Mouse (Mus musculus): ENCODE measurements around the gene Tmem245. TPM values are rescaled to one million over a fixed set of nuclear protein-coding genes. Genes with fewer than 3 reads are reported as not detected.
A peak's percentile ranks its signal among the peaks of the same experiment; 100 is the strongest.

Gene Tmem245
- polyA plus RNA-seq, 1 experiment from 2014 or later, result 6.4 TPM

- DNase-seq (ENCODE audit: low spot score) (peak; percentile 64), ATAC-seq (replicated peaks; ENCODE audit: low FRiP score, low read depth) (peak; percentile 77)
- H3K27ac ChIP-seq, result peak overlapping the region; percentile 72
These were observed 117.7 kb downstream of the Tmem245 start for GRCm38 (mm10) chr4:56829511-56829921.

GRCm38 (mm10) chr4:56828932-56829331, 118.3 kb downstream of the Tmem245 start:
- Histone ChIP-seq H3K27ac (peak overlapping the region; percentile 72), H3K4me2 (ENCODE audit: low read length) (no peak overlapping the region), H3K9ac (ENCODE audit: low read depth, low read length) (no peak overlapping the region), H3K4me1 (replicated peaks; ENCODE audit: insufficient read depth, low read length) (peaks cover 11% of the 10 kb centered on the region), H3K4me3 (replicated peaks; ENCODE audit: low read depth, low read length) (no peak overlapping the region), H3K36me3 (ENCODE audit: insufficient read depth, low read length) (0 out of 2 replicates have a peak, but pooled peaks cover 10% of the 10 kb centered on the region), H3K9me3 (replicated peaks; ENCODE audit: low read length) (no peaks in the 10 kb centered on the region), H3K27me3 (ENCODE audit: insufficient read depth, low read length) (no peaks in the 10 kb centered on the region)
- TF ChIP-seq CTCF (IDR thresholded peaks at IDR 0.05; ENCODE audit: low read depth), result no peak
- DNase-seq (ENCODE audit: low spot score) (peak; percentile 66), ATAC-seq (replicated peaks; ENCODE audit: low FRiP score, low read depth) (peak; percentile 44; the same call in 1 of the 2 replicates)
- 42% methylated on average over 3 of the region's 3 CpGs for WGBS

More at GRCm38 (mm10) chr4:56829511-56829921, 117.7 kb downstream of the Tmem245 start:
- peaks cover 11% of the 10 kb centered on the region for H3K4me1 ChIP-seq (replicated peaks; ENCODE audit: insufficient read depth, low read length)
- 27% methylated on average over 7 of the region's 7 CpGs for WGBS
- TF ChIP-seq CTCF (IDR thresholded peaks at IDR 0.05; ENCODE audit: low read depth), result no peak
- H3K4me3 ChIP-seq (replicated peaks; ENCODE audit: low read depth, low read length), result no peak overlapping the region
- H3K27me3 ChIP-seq (ENCODE audit: insufficient read depth, low read length), result no peaks in the 10 kb centered on the region
- no peak overlapping the region for H3K4me2 ChIP-seq (ENCODE audit: low read length)
- no peak overlapping the region for H3K9ac ChIP-seq (ENCODE audit: low read depth, low read length)
- 0 out of 2 replicates have a peak, but pooled peaks cover 11% of the 10 kb centered on the region for H3K36me3 ChIP-seq (ENCODE audit: insufficient read depth, low read length)
- H3K9me3 ChIP-seq (replicated peaks; ENCODE audit: low read length), result no peaks in the 10 kb centered on the region

- WGBS, result 89% methylated on average over 9 of the region's 9 CpGs
- H3K27ac ChIP-seq, result no peak overlapping the region
- no peak for TF ChIP-seq CTCF (IDR thresholded peaks at IDR 0.05; ENCODE audit: low read depth)
- no peak overlapping the region for H3K4me2 ChIP-seq (ENCODE audit: low read length)
- ATAC-seq (replicated peaks; ENCODE audit: low FRiP score, low read depth) (no peak), DNase-seq (ENCODE audit: low spot score) (no peak)
- H3K4me3 ChIP-seq (replicated peaks; ENCODE audit: low read depth, low read length), result no peak overlapping the region
- H3K4me1 ChIP-seq (replicated peaks; ENCODE audit: insufficient read depth, low read length), result no peaks in the 10 kb centered on the region
- H3K9ac ChIP-seq (ENCODE audit: low read depth, low read length), result no peak overlapping the region
- no peaks in the 10 kb centered on the region for H3K27me3 ChIP-seq (ENCODE audit: insufficient read depth, low read length)
- no peaks in the 10 kb centered on the region for H3K9me3 ChIP-seq (replicated peaks; ENCODE audit: low read length)
- H3K36me3 ChIP-seq (ENCODE audit: insufficient read depth, low read length), result 0 out of 2 replicates have a peak, but pooled peaks cover 6% of the 10 kb centered on the region
These were observed 123.0 kb downstream of the Tmem245 start for GRCm38 (mm10) chr4:56824231-56824630.

- ATAC-seq (replicated peaks; ENCODE audit: low FRiP score, low read depth), result 0 out of 2 replicates have a peak, but pooled peaks have one; percentile 46
- peak; percentile 68 for DNase-seq (ENCODE audit: low spot score)
These were observed 127.2 kb downstream of the Tmem245 start for GRCm38 (mm10) chr4:56820017-56820550.

More at GRCm38 (mm10) chr4:56820017-56820550, 127.2 kb downstream of the Tmem245 start:
- peak; percentile 75 for TF ChIP-seq CTCF (IDR thresholded peaks at IDR 0.05; ENCODE audit: low read depth)
- no peaks in the 10 kb centered on the region for H3K4me1 ChIP-seq (replicated peaks; ENCODE audit: insufficient read depth, low read length)
- no peak overlapping the region for H3K27ac ChIP-seq
- no peaks in the 10 kb centered on the region for H3K9me3 ChIP-seq (replicated peaks; ENCODE audit: low read length)
- no peaks in the 10 kb centered on the region for H3K27me3 ChIP-seq (ENCODE audit: insufficient read depth, low read length)
- no peaks in the 10 kb centered on the region for H3K36me3 ChIP-seq (ENCODE audit: insufficient read depth, low read length)
- H3K4me3 ChIP-seq (replicated peaks; ENCODE audit: low read depth, low read length), result no peak overlapping the region
- no peak overlapping the region for H3K9ac ChIP-seq (ENCODE audit: low read depth, low read length)
- H3K4me2 ChIP-seq (ENCODE audit: low read length), result no peak overlapping the region

MicroRNA genes within 50 kb of the gene (microRNA counts, 519-probe panel; counts per million panel counts)
- microRNA mmu-miR-32, result 4,670 counts per million, percentile 79 among the panel's probes with 10 or more counts

Small RNAs within 50 kb of the gene (microRNA-seq; reads per million reads assigned to microRNA genes)
- 249 reads per million, percentile 60 among the genes with 10 or more reads in this experiment for gene Mir32

Other genes starting within 250 kb of the Tmem245 start
- gene Gm26657, start 207.4 kb downstream of the Tmem245 start, polyA plus RNA-seq (2015; fragmentation: Nextera tagmentation; extraction: Ambion mirVana), result not detected in 2 replicates
- gene Actl7b, start 206.0 kb downstream of the Tmem245 start, polyA plus RNA-seq (2015; fragmentation: Nextera tagmentation; extraction: Ambion mirVana), result not detected in 2 replicates
- gene Actl7a, start 204.0 kb downstream of the Tmem245 start, polyA plus RNA-seq (2015; fragmentation: Nextera tagmentation; extraction: Ambion mirVana), result not detected in 2 replicates
- gene Elp1, start 145.1 kb downstream of the Tmem245 start, polyA plus RNA-seq (2015; fragmentation: Nextera tagmentation; extraction: Ambion mirVana), result 24.9 and 25.8 TPM in 2 replicates
- gene Fam206a, start 145.1 kb downstream of the Tmem245 start, polyA plus RNA-seq (2015; fragmentation: Nextera tagmentation; extraction: Ambion mirVana), result 11.5 and 12.4 TPM in 2 replicates
- 36.1 and 38.1 TPM in 2 replicates for gene Ctnnal1, start 82.2 kb downstream of the Tmem245 start, polyA plus RNA-seq (2015; fragmentation: Nextera tagmentation; extraction: Ambion mirVana)
- gene Frrs1l, start 43.0 kb upstream of the Tmem245 start, polyA plus RNA-seq (2015; fragmentation: Nextera tagmentation; extraction: Ambion mirVana), result 0.12 and 0.14 TPM in 2 replicates
- gene Epb41l4b, start 196.0 kb upstream of the Tmem245 start, polyA plus RNA-seq (2015; fragmentation: Nextera tagmentation; extraction: Ambion mirVana), result 6.8 and 7.0 TPM in 2 replicates